Mouse (Mus musculus): ENCODE results near the gene Ccdc106. TPM values are rescaled to one million over a fixed set of nuclear protein-coding genes. Genes with fewer than 3 reads are reported as not detected.
A peak's percentile ranks its signal among the peaks of the same experiment; 100 is the strongest.

Ccdc106 gene
- total RNA-seq (2021) (under 1 TPM in 1 of 2 experiments, not detected in 1; 0.25 TPM), polyA plus RNA-seq (2012; rRNA removed) (0.53 TPM in 1 of 2 replicates, not detected in the other)
- long read RNA-seq = 0 reads

GRCm38 (mm10) chr7:5020000-5020681 is at the start of gene Ccdc106, which contains the start of gene Zfp865:
TSS of gene Ccdc106 (plus strand) at chr7:5020553.
TSS of gene Zfp865 (plus strand) at chr7:5020376.
- TF ChIP-seq CTCF (IDR thresholded peaks at IDR 0.05) (no peak), EP300 (IDR thresholded peaks at IDR 0.05; ENCODE audit: insufficient read depth, low read depth, low read length) (peak; percentile 51; the same call in 1 of the 2 replicates), POLR2A (IDR thresholded peaks at IDR 0.05; ENCODE audit: insufficient read depth, low read depth, low read length) (peak; percentile 89)
- no peaks in the 10 kb centered on the region for H3K27me3 ChIP-seq (ENCODE audit: control insufficient read depth, insufficient read depth, low read length)
- peak within 1 kb of the TSS; percentile 98 for H3K27ac ChIP-seq
- no peaks in the 10 kb centered on the region; the same call in 1 of the 2 replicates for H3K79me2 ChIP-seq (replicated peaks; ENCODE audit: control insufficient read depth, insufficient read depth, low read length)
- H3K4me3 ChIP-seq = peak within 1 kb of the TSS; percentile 87
- H3K36me3 ChIP-seq (ENCODE audit: control insufficient read depth, insufficient read depth, low read length) = no peaks in the 10 kb centered on the region
- peak within 1 kb of the TSS; percentile 85 for H3K9ac ChIP-seq (ENCODE audit: low read depth, low read length)
- H3K4me1 ChIP-seq (ENCODE audit: control insufficient read depth, insufficient read depth, low read length) = peaks cover 4% of the 10 kb centered on the region; the same call in 1 of the 2 replicates
- DNase-seq = peak; percentile 98 to 100
- under 1% methylated on average over 49 of the region's 49 CpGs for WGBS
- intact Hi-C loops (cut with DNase I) = loop anchor here (2.0 to 10.0 kb wide), 2 partner anchors 19 to 365 kb away; partner anchors contain the start of genes Ppp6r1 and Zfp784

GRCm38 (mm10) chr7:4971068-4971467 is 49.3 kb upstream of the Ccdc106 start, which contains the start of gene Sbk3:
TSS of gene Sbk3 (minus strand) at chr7:4971168.
- Histone ChIP-seq H3K4me3 (no peak within 1 kb of the TSS), H3K27ac (peak within 1 kb of the TSS; percentile 84)
- 57% methylated on average over 6 of the region's 6 CpGs for WGBS

GRCm38 (mm10) chr7:4971710-4972109 is 48.6 kb upstream of the Ccdc106 start:
- Histone ChIP-seq H3K36me3 (ENCODE audit: control insufficient read depth, insufficient read depth, low read length) (no peaks in the 10 kb centered on the region), H3K27me3 (ENCODE audit: control insufficient read depth, insufficient read depth, low read length) (no peaks in the 10 kb centered on the region), H3K4me3 (no peak overlapping the region), H3K79me2 (replicated peaks; ENCODE audit: control insufficient read depth, insufficient read depth, low read length) (no peaks in the 10 kb centered on the region), H3K27ac (peak overlapping the region; percentile 84), H3K4me1 (ENCODE audit: control insufficient read depth, insufficient read depth, low read length) (peaks cover 6% of the 10 kb centered on the region), H3K9ac (ENCODE audit: low read depth, low read length) (no peak overlapping the region)
- TF ChIP-seq POLR2A (IDR thresholded peaks at IDR 0.05; ENCODE audit: insufficient read depth, low read depth, low read length) = peak; percentile 10; the same call in 1 of the 2 replicates
- peak; percentile 71; the same call in 1 of the 2 replicates for TF ChIP-seq EP300 (IDR thresholded peaks at IDR 0.05; ENCODE audit: insufficient read depth, low read depth, low read length)
- TF ChIP-seq CTCF (IDR thresholded peaks at IDR 0.05) = no peak
- DNase-seq = peak in 1 of 2 experiments; percentile 60
- 10% methylated on average over 7 of the region's 7 CpGs for WGBS
- intact Hi-C loops (cut with DNase I) = no loop called here

More at GRCm38 (mm10) chr7:4971068-4971467, 49.3 kb upstream of the Ccdc106 start, which contains the start of gene Sbk3:
- H3K27me3 ChIP-seq (ENCODE audit: control insufficient read depth, insufficient read depth, low read length) = no peaks in the 10 kb centered on the region
- DNase-seq = no peak
- H3K79me2 ChIP-seq (replicated peaks; ENCODE audit: control insufficient read depth, insufficient read depth, low read length) = no peaks in the 10 kb centered on the region
- H3K36me3 ChIP-seq (ENCODE audit: control insufficient read depth, insufficient read depth, low read length) = no peaks in the 10 kb centered on the region
- intact Hi-C loops (cut with DNase I) = no loop called here
- H3K4me1 ChIP-seq (ENCODE audit: control insufficient read depth, insufficient read depth, low read length) = peaks cover 6% of the 10 kb centered on the region
- H3K9ac ChIP-seq (ENCODE audit: low read depth, low read length) = peak within 1 kb of the TSS; percentile 12; the same call in 1 of the 2 replicates
- TF ChIP-seq EP300 (IDR thresholded peaks at IDR 0.05; ENCODE audit: insufficient read depth, low read depth, low read length) = no peak
- no peak for TF ChIP-seq CTCF (IDR thresholded peaks at IDR 0.05)
- TF ChIP-seq POLR2A (IDR thresholded peaks at IDR 0.05; ENCODE audit: insufficient read depth, low read depth, low read length) = no peak

- Histone ChIP-seq H3K36me3 (ENCODE audit: control insufficient read depth, insufficient read depth, low read length) (no peaks in the 10 kb centered on the region), H3K27ac (peak overlapping the region; percentile 84), H3K9ac (ENCODE audit: low read depth, low read length) (peak overlapping the region; percentile 12), H3K79me2 (replicated peaks; ENCODE audit: control insufficient read depth, insufficient read depth, low read length) (no peaks in the 10 kb centered on the region), H3K4me1 (ENCODE audit: control insufficient read depth, insufficient read depth, low read length) (peaks cover 6% of the 10 kb centered on the region), H3K27me3 (ENCODE audit: control insufficient read depth, insufficient read depth, low read length) (no peaks in the 10 kb centered on the region), H3K4me3 (no peak overlapping the region)
- peak; percentile 73 to 84 for DNase-seq
- intact Hi-C loops (cut with DNase I) = no loop called here
- WGBS = 22% methylated on average over 18 of the region's 18 CpGs
- TF ChIP-seq CTCF (IDR thresholded peaks at IDR 0.05) = no peak
- peak; percentile 50; the same call in 1 of the 2 replicates for TF ChIP-seq EP300 (IDR thresholded peaks at IDR 0.05; ENCODE audit: insufficient read depth, low read depth, low read length)
- 0 out of 2 replicates have a peak, but pooled peaks have one; percentile 38 for TF ChIP-seq POLR2A (IDR thresholded peaks at IDR 0.05; ENCODE audit: insufficient read depth, low read depth, low read length)
These were observed 47.9 kb upstream of the Ccdc106 start for GRCm38 (mm10) chr7:4972321-4973047.

GRCm38 (mm10) chr7:4975455-4975854 is 44.9 kb upstream of the Ccdc106 start:
- WGBS = 60% methylated on average over 4 of the region's 4 CpGs
- intact Hi-C loops (cut with DNase I) = no loop called here
- no peak overlapping the region for H3K4me3 ChIP-seq

More at GRCm38 (mm10) chr7:4975455-4975854, 44.9 kb upstream of the Ccdc106 start:
- TF ChIP-seq CTCF (IDR thresholded peaks at IDR 0.05) (no peak), POLR2A (IDR thresholded peaks at IDR 0.05; ENCODE audit: insufficient read depth, low read depth, low read length) (no peak), EP300 (IDR thresholded peaks at IDR 0.05; ENCODE audit: insufficient read depth, low read depth, low read length) (no peak)
- H3K36me3 ChIP-seq (ENCODE audit: control insufficient read depth, insufficient read depth, low read length) = no peaks in the 10 kb centered on the region
- no peak overlapping the region for H3K27ac ChIP-seq
- DNase-seq = no peak
- no peaks in the 10 kb centered on the region for H3K27me3 ChIP-seq (ENCODE audit: control insufficient read depth, insufficient read depth, low read length)
- H3K79me2 ChIP-seq (replicated peaks; ENCODE audit: control insufficient read depth, insufficient read depth, low read length) = no peaks in the 10 kb centered on the region
- H3K4me1 ChIP-seq (ENCODE audit: control insufficient read depth, insufficient read depth, low read length) = peaks cover 6% of the 10 kb centered on the region
- no peak overlapping the region for H3K9ac ChIP-seq (ENCODE audit: low read depth, low read length)
